Mouse (Mus musculus) intestine, embryonic 16.5 days (tissue): ENCODE measurements around the gene Stxbp2. TPM values are rescaled to one million over a fixed set of nuclear protein-coding genes. Genes with fewer than 3 reads are reported as not detected.
A peak's percentile ranks its signal among the peaks of the same experiment; 100 is the strongest.

Source experiments
- ATAC-seq: fragments of 200-750 bp; cut with Nextera tagmentation; 2 replicates; pipeline ENCODE4 v1.8.0; 2017; ENCODE audit warnings: moderate TSS enrichment, moderate library complexity
- H3K27ac ChIP-seq: fragments of 300-500 bp; sonication (generic); 2 replicates; pipeline ENCODE4 v1.5.1; 2014; ENCODE audit warnings: mild to moderate bottlenecking, low read length
- H3K27me3 ChIP-seq: fragments of 300-500 bp; sonication (generic); replicated peaks from 2 replicates; pipeline ENCODE4 v1.6.1; 2014; ENCODE audit warnings: low read length, control low read depth, mixed read lengths; ENCODE audit not compliant: control insufficient read depth, insufficient read depth
- H3K36me3 ChIP-seq: fragments of 300-500 bp; sonication (generic); 2 replicates; pipeline ENCODE4 v1.6.1; 2014; ENCODE audit warnings: low read length, control low read depth; ENCODE audit not compliant: control insufficient read depth, insufficient read depth
- H3K4me1 ChIP-seq: fragments of 300-500 bp; sonication (generic); 2 replicates; pipeline ENCODE4 v1.6.1; 2014; ENCODE audit warnings: low read length, control low read depth, mixed read lengths; ENCODE audit not compliant: control insufficient read depth, insufficient read depth
- H3K4me2 ChIP-seq: fragments of 300-500 bp; sonication (generic); 2 replicates; pipeline ENCODE4 v1.6.1; 2014; ENCODE audit warnings: low read depth, low read length, control low read depth
- H3K4me3 ChIP-seq: fragments of 300-500 bp; sonication (generic); 2 replicates; pipeline ENCODE4 v1.5.1; 2014; ENCODE audit warnings: mild to moderate bottlenecking, low read length
- H3K9ac ChIP-seq: fragments of 300-500 bp; sonication (generic); 2 replicates; pipeline ENCODE4 v1.6.1; 2014; ENCODE audit warnings: low read depth, low read length
- H3K9me3 ChIP-seq: fragments of 300-500 bp; sonication (generic); 2 replicates; pipeline ENCODE4 v1.6.1; 2016; ENCODE audit warnings: low read length, control low read depth; ENCODE audit not compliant: control insufficient read depth
- whole genome bisulfite sequencing: fragments of 180-500 bp; shearing (Covaris S2); extraction: QIAGEN DNeasy Blood & Tissue Kit; methylation state at CpG from one replicate; pipeline ENCODE4 v1.1.7; 2014; 5-methylcytosine and 5-hydroxymethylcytosine counted together
- polyA plus RNA-seq: library from polyadenylated mRNA; unstranded; fragments of >200 nt; fragmentation: Nextera tagmentation; extraction: Ambion mirVana; gene quantifications from 2 replicates; pipeline ENCODE4 v1.2.1, GENCODE M21; 2015

Gene Stxbp2
- polyA plus RNA-seq, 1 experiment from 2014 or later: 161 TPM

DNA sequence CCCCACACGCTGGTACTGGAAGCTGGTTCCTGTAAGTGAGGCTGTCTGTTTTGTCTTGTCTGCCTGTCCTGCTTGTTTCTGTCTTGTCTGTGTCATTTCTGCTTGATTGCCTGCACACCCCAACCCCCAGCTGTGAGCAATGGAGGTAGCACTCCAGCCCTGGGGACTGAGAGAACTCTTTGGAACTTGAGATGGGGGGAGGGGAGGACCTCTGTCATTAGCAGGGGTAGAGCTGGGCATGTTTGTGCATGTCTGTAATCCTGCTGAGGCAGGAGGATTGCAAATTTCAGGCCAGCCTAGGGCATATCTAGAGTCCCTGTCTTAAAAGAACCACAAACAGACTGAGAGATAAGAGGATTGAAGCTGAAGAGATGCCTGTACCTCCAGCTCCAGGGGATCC is 31.5 kb upstream of the Stxbp2 start:
- 80% methylated on average over 1 of the region's 1 CpGs for WGBS
- H3K27me3 ChIP-seq: no peaks in the 10 kb centered on the region
- H3K4me3 ChIP-seq: no peak overlapping the region
- no peak overlapping the region for H3K9ac ChIP-seq
- no peak overlapping the region for H3K27ac ChIP-seq
- peaks cover 4% of the 10 kb centered on the region; the same call in 1 of the 2 replicates for H3K4me1 ChIP-seq
- ATAC-seq: no peak
- no peaks in the 10 kb centered on the region for H3K9me3 ChIP-seq
- H3K36me3 ChIP-seq: no peaks in the 10 kb centered on the region
- no peak overlapping the region for H3K4me2 ChIP-seq

DNA sequence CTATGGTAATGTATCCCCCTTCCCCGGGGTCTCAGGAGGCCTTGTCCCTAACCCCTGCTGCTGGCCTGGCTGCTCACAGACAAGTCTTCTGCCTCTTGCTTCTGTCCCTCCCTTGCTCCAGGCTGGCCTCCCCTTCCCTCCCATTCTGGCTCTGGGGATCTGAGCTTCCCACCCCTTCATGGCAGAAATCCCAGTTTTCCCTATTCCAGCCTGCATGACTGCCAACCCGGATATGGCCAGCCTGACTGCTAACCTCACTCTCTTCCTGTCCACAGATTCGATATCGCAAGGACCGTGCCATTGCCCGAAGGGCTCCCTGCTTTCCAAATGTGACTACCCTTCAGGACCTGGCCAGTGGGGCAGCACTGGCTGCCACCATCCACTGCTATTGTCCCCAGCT is 30.4 kb upstream of the Stxbp2 start:
- H3K36me3 ChIP-seq: no peaks in the 10 kb centered on the region
- 82% methylated on average over 6 of the region's 6 CpGs for WGBS
- ATAC-seq: no peak

DNA sequence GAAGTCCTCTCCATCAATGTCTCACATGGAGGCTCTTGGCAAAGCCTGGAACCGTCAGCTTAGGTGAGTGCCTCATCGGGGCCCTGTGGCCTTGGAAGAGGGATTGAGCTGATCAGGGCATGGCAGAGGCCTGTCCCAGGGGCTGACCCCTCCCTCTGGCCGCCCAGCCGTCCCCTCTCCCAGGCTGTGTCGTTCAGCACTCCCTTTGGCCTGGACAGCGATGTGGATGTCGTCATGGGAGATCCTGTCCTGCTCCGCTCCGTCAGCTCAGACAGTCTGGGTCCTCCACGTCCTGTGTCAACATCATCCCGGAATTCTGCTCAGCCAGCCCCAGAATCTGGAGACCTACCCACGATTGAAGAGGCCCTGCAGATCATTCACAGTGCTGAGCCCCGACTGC is 27.3 kb upstream of the Stxbp2 start:
- no peaks in the 10 kb centered on the region for H3K36me3 ChIP-seq
- no peak overlapping the region for H3K4me2 ChIP-seq

More for the DNA sequence above, 30.4 kb upstream of the Stxbp2 start:
- no peaks in the 10 kb centered on the region for H3K27me3 ChIP-seq
- no peaks in the 10 kb centered on the region for H3K4me1 ChIP-seq
- no peaks in the 10 kb centered on the region for H3K9me3 ChIP-seq
- H3K4me3 ChIP-seq: no peak overlapping the region
- no peak overlapping the region for H3K4me2 ChIP-seq
- H3K27ac ChIP-seq: no peak overlapping the region
- H3K9ac ChIP-seq: no peak overlapping the region

DNA sequence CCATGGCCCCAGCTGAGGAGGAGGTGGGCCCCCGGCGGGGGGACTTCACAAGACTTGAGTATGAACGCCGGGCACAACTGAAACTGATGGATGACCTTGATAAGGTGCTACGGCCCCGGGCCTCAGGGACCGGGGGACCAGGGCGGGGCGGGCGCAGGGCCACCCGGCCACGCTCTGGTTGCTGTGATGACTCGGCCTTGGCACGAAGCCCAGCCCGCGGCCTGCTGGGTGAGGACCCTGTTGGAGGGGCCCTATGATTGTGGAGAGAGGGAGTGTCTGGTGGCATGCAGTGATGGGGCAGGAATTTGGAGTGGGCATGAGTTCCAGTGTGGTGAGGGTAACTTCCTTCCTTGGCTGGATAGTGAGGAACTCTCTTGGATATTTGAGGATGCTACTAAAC is 24.2 kb upstream of the Stxbp2 start:
- ATAC-seq: 0 out of 2 replicates have a peak, but pooled peaks have one; percentile 19
- H3K9me3 ChIP-seq: no peaks in the 10 kb centered on the region
- H3K27me3 ChIP-seq: no peaks in the 10 kb centered on the region
- H3K9ac ChIP-seq: no peak overlapping the region
- WGBS: 64% methylated on average over 16 of the region's 16 CpGs
- peaks cover 15% of the 10 kb centered on the region for H3K36me3 ChIP-seq
- no peak overlapping the region for H3K4me3 ChIP-seq
- H3K4me1 ChIP-seq: 0 out of 2 replicates have a peak, but pooled peaks cover 2% of the 10 kb centered on the region
- no peak overlapping the region for H3K27ac ChIP-seq
- H3K4me2 ChIP-seq: no peak overlapping the region

More for the DNA sequence above, 27.3 kb upstream of the Stxbp2 start:
- H3K27ac ChIP-seq: no peak overlapping the region
- 0 out of 2 replicates have a peak, but pooled peaks cover 2% of the 10 kb centered on the region for H3K4me1 ChIP-seq
- no peak for ATAC-seq
- 72% methylated on average over 13 of the region's 13 CpGs for WGBS
- H3K9ac ChIP-seq: no peak overlapping the region
- H3K4me3 ChIP-seq: no peak overlapping the region
- H3K9me3 ChIP-seq: no peaks in the 10 kb centered on the region
- no peaks in the 10 kb centered on the region for H3K27me3 ChIP-seq

DNA sequence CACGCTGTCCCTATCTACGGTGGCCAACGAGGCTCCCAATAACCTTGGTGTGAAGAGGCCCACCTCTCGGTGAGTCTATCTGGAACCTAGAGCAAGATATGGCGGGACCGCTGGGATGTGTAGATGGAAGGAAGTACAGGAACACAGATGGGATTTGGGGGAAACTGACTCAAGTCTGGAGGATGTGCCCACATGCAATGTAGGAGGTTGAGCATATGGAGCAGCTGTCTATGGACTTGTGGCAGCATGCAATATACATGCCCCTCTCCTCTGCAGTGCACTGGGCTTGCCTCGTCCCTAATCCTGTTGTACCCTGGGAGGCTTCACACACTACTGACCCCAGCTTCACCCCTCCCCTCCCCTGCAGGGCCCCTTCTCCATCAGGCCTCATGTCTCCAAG is 22.9 kb upstream of the Stxbp2 start:
- WGBS: 86% methylated on average over 7 of the region's 7 CpGs
- H3K4me1 ChIP-seq: 0 out of 2 replicates have a peak, but pooled peaks cover 2% of the 10 kb centered on the region
- no peak overlapping the region for H3K4me3 ChIP-seq
- no peak overlapping the region for H3K9ac ChIP-seq
- H3K36me3 ChIP-seq: peaks cover 19% of the 10 kb centered on the region
- H3K27ac ChIP-seq: no peak overlapping the region
- H3K9me3 ChIP-seq: no peaks in the 10 kb centered on the region
- H3K4me2 ChIP-seq: no peak overlapping the region
- H3K27me3 ChIP-seq: no peaks in the 10 kb centered on the region
- ATAC-seq: no peak

DNA sequence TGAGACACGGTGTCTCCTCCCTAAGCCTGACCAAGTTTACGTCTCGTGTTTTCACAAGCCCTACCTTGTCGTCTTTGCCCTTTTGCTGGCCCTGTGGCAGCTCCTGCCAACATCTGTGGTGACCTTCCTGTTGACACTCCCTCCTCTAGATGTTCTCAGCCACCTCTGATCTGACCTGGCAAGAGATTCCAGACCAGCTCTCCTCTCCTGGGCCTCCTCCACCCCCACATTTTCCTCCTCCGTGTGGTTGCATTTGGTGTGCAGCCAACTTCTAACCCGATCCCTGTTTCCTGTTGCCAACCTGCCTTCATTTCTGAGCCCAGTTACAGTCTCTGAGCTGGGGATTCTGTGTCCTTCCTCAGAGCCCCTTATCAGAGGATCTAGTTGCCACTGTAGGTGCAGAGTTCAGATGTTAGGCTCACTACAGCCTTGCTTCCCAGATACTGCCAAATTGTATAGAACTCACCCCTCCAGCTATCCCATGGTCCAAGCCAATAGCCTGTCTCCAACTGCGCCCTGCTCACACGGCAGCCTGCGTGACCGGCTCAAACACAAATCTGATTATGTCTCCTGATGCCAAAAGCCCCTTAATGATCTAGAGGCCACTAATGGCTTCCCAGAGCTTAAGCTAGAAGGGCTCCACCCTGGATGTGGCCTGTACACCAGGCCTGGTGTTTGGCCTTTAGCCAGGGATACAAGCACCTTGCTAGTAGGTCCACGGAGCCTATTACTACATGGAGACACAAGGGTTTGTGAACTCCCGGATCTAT is 21.5 kb upstream of the Stxbp2 start:
- H3K27ac ChIP-seq: 0 out of 2 replicates have a peak overlapping the region, but pooled peaks have one; percentile 24
- 77% methylated on average over 12 of the region's 12 CpGs for WGBS
- H3K36me3 ChIP-seq: peaks cover 29% of the 10 kb centered on the region

DNA sequence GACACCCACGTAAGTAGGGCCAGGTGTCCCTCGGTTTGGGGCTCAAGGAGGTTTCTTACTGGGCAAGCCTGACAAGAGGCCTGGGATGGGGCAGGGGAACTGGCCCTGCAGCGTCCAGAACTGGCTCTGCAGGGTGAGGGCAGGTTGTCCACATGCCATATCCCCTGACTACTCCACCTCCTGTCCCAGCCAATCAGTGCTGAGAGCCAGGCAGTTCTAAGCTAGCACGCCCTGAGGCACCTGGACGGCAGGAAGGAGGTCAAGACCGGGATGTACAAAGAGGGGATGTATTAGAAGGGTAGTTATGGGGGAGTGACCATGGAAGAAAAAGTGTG is 21.0 kb upstream of the Stxbp2 start:
- ATAC-seq: no peak
- Histone ChIP-seq H3K9ac (no peak overlapping the region), H3K27ac (no peak overlapping the region), H3K36me3 (peaks cover 32% of the 10 kb centered on the region), H3K4me2 (no peak overlapping the region), H3K9me3 (no peaks in the 10 kb centered on the region), H3K4me3 (no peak overlapping the region), H3K27me3 (no peaks in the 10 kb centered on the region), H3K4me1 (0 out of 2 replicates have a peak, but pooled peaks cover 2% of the 10 kb centered on the region)
- 71% methylated on average over 6 of the region's 6 CpGs for WGBS

More for the DNA sequence above, 21.5 kb upstream of the Stxbp2 start:
- no peaks in the 10 kb centered on the region for H3K27me3 ChIP-seq
- H3K4me3 ChIP-seq: no peak overlapping the region
- no peak overlapping the region for H3K9ac ChIP-seq
- H3K9me3 ChIP-seq: no peaks in the 10 kb centered on the region
- ATAC-seq: no peak
- H3K4me2 ChIP-seq: no peak overlapping the region
- 0 out of 2 replicates have a peak, but pooled peaks cover 2% of the 10 kb centered on the region for H3K4me1 ChIP-seq

DNA sequence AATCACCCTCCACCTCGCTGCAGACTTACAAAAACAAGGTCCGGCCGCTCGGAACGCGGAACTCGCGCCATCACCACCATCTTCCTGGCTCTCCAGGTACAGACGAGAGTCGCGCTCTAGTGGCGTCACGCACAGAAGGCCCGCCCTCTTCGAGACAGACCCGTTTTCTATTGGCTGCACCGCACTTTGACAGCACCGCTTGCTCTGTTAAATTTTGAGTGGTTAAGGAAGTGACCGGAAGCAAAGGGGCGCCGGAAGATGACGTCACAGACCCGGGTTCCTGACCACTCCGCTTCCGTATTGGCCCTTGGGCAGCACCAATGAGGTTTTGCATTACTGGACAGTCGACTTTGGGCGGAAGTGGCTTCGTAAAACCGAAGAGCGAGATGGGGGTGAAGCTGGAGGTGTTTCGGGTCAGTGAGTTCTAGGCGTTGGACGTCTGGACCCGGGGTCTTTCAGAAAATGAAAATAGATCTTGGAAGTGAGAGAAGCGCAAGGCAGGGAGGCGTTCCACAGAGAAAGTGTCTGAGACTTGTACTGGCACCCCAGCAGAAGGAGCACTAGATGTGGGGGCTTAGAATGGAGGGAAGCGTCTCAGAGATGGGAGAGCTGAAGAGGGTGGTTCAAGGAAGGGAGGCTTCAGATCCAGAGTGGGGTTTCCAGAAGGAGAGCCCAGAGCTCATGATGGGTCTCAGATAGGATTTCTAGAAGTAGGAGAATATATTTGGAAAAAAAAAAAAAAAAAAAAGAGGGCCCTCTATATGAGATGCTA is 9.4 kb upstream of the Stxbp2 start, which contains the start of the genes Xab2 and Pet100:
Xab2 (minus strand) TSS at position 118 of the 772 bp plus-strand sequence.
Pet100 (plus strand) TSS at position 350 of the 772 bp plus-strand sequence.
- Histone ChIP-seq H3K27me3 (no peaks in the 10 kb centered on the region), H3K27ac (no peak within 1 kb of the TSS), H3K9ac (peak within 1 kb of the TSS; percentile 73), H3K9me3 (no peaks in the 10 kb centered on the region), H3K4me1 (peaks cover 14% of the 10 kb centered on the region), H3K4me3 (peak within 1 kb of the TSS; percentile 66), H3K4me2 (peak within 1 kb of the TSS; percentile 80), H3K36me3 (peaks cover 13% of the 10 kb centered on the region)
- WGBS: under 1% methylated on average over 37 of the region's 37 CpGs
- ATAC-seq: peak; percentile 99

DNA sequence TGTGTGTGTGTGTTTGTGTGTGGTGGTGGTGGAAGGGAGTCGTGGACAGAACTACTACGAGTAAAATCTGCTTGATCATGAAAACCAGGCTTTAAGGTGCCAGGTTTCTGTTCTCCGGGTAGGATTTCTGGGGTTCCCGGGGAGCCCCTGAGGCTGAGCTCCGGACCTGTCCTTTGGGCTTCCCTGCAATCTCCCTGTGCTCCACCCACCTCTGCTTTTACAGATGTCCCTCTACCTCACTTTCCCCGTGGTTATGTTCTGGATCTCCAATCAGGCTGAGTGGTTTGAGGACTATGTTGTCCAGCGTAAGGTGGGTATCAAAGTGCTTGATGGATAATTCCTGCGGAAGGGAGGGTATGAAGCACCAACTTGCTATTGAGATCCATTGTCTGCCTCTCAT is 8.6 kb upstream of the Stxbp2 start:
- Histone ChIP-seq H3K4me2 (peak overlapping the region; percentile 64), H3K27me3 (no peaks in the 10 kb centered on the region), H3K9me3 (no peaks in the 10 kb centered on the region), H3K36me3 (peaks cover 10% of the 10 kb centered on the region), H3K4me1 (peaks cover 14% of the 10 kb centered on the region), H3K4me3 (peak overlapping the region; percentile 66), H3K27ac (no peak overlapping the region), H3K9ac (0 out of 2 replicates have a peak overlapping the region, but pooled peaks have one; percentile 73)
- no peak for ATAC-seq
- WGBS: 68% methylated on average over 8 of the region's 8 CpGs
